Mouse (Mus musculus): Measurements from ENCODE around the gene Fam69a. TPM values are rescaled to one million over a fixed set of nuclear protein-coding genes. Genes with fewer than 3 reads are reported as not detected.
"Not testable (repeated sequence)": the region's sequence is repeated elsewhere in the genome, so short reads cannot be mapped to it uniquely, and the experiment has no call there.

The Fam69a gene
- polyA plus RNA-seq (2014; fragmentation: Nextera tagmentation; extraction: Ambion mirVana): 20.0 and 22.6 TPM in 2 replicates

DNA sequence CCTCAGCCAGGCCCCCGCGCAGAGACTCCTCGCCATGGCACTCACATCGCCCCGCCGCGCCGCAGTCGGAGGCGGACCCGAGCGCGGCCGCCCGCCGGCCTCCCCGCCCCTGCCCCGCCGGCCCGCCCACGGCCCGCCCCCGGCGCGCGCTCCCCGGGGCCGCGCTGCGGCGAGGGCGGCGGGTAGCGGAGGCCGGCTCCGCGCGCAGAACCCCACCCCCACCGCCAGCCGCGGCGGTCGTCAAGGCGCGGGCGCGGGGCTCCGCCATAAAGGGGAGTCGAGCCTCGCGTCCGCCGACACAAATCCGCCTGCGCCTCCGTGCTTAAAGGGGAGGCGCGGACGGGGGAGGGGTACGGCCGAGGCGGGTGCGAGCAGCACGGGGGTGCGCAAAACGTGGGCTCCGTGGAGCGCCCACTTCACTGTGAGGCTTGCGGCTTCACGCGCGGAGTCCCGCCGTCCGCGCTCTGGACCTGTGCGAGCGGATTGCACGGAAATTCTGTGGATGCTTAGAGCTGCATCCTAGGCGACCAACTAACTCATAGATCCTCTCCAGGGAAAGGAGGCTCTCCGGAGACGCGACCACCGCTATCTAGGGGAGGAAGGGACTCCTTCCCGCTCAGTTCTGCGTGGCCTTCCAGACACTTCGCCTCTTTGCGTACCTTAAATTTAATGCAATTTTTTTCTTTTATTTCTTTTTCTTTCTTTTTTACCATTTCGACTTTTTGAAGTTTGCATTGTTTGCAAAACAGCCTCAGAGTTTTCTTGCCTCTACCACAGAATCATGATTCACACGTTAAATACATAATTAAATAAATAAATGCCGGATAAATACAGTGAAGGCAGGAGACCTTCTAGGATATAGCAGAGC lies at the start of gene Fam69a:
Gene Fam69a (minus strand): TSS at position 119 of the 868 bp plus-strand sequence.
- TF ChIP-seq CTCF (IDR thresholded peaks at IDR 0.05; ENCODE audit: low read depth): no peak
- H3K27me3 ChIP-seq (ENCODE audit: insufficient read depth, low read length): no peaks in the 10 kb centered on the region
- H3K9ac ChIP-seq: peak within 1 kb of the TSS; percentile 77
- DNase-seq (peak; percentile 96), ATAC-seq (ENCODE audit: insufficient read depth) (peak; percentile 92)
- no peaks in the 10 kb centered on the region for H3K36me3 ChIP-seq (ENCODE audit: insufficient read depth)
- peak within 1 kb of the TSS; percentile 90 for H3K27ac ChIP-seq (ENCODE audit: low read depth)
- under 1% methylated on average over 61 of the region's 91 CpGs for WGBS
- H3K4me1 ChIP-seq (ENCODE audit: insufficient read depth): no peaks in the 10 kb centered on the region
- peak within 1 kb of the TSS; percentile 84 for H3K4me2 ChIP-seq
- H3K4me3 ChIP-seq (ENCODE audit: low read depth, low read length): peak within 1 kb of the TSS; percentile 77
- H3K9me3 ChIP-seq (ENCODE audit: low read depth, low read length): no peaks in the 10 kb centered on the region

DNA sequence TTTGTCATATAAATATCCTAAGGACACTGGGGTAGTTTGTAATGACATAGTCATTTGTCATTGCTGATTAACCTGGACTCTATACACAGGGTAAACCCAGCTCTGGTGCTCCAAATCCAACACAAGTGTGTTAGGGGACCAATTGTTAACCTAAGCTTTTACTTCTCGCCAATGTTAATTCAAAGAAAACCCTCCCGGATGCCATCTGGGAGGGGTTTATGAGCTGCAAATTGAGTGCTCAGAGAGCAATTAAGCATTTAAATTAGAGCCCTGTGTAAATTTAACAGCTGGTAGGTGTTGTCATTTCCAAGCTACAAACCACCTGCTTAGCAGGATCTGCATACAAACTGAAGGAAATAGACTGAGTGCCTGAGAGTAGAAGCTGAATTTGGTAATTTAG lies 48.6 kb upstream of the Fam69a start:
- Histone ChIP-seq H3K4me2 (no peak overlapping the region), H3K9me3 (ENCODE audit: low read depth, low read length) (no peaks in the 10 kb centered on the region), H3K27ac (ENCODE audit: low read depth) (no peak overlapping the region), H3K4me1 (ENCODE audit: insufficient read depth) (no peaks in the 10 kb centered on the region), H3K36me3 (ENCODE audit: insufficient read depth) (no peaks in the 10 kb centered on the region), H3K9ac (no peak overlapping the region), H3K4me3 (ENCODE audit: low read depth, low read length) (no peak overlapping the region), H3K27me3 (ENCODE audit: insufficient read depth, low read length) (no peaks in the 10 kb centered on the region)
- TF ChIP-seq CTCF (IDR thresholded peaks at IDR 0.05; ENCODE audit: low read depth): no peak
- WGBS: 25% methylated on average over 2 of the region's 2 CpGs
- ATAC-seq (ENCODE audit: insufficient read depth) (no peak), DNase-seq (no peak)

DNA sequence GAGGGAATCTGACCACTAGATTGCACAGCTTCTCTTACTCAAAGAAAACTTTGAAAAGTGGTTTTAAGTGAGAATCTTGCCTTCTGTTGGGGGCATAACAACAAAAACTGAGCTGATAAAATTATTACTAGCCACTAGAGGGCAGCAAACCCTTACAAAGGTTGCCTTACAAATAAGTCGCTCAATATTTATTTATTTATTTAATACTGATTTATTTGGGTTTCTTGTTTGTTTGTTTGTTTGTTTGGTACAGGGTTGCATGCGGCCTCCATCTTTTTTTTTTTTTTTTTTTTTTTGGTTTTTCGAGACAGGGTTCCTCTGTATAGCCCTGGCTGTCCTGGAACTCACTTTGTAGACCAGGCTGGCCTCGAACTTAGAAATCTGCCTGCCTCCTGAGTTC lies 47.3 kb upstream of the Fam69a start:
- no peaks in the 10 kb centered on the region for H3K27me3 ChIP-seq (ENCODE audit: insufficient read depth, low read length)
- H3K4me2 ChIP-seq: no peak overlapping the region
- ATAC-seq (ENCODE audit: insufficient read depth) (no peak), DNase-seq (peak; percentile 88)
- 34% methylated on average over 4 of the region's 4 CpGs for whole genome bisulfite sequencing
- no peak overlapping the region for H3K27ac ChIP-seq (ENCODE audit: low read depth)
- TF ChIP-seq CTCF (IDR thresholded peaks at IDR 0.05; ENCODE audit: low read depth): peak; percentile 66
- H3K4me3 ChIP-seq (ENCODE audit: low read depth, low read length): no peak overlapping the region
- no peaks in the 10 kb centered on the region for H3K36me3 ChIP-seq (ENCODE audit: insufficient read depth)
- H3K4me1 ChIP-seq (ENCODE audit: insufficient read depth): no peaks in the 10 kb centered on the region
- no peak overlapping the region for H3K9ac ChIP-seq
- H3K9me3 ChIP-seq (ENCODE audit: low read depth, low read length): no peaks in the 10 kb centered on the region

DNA sequence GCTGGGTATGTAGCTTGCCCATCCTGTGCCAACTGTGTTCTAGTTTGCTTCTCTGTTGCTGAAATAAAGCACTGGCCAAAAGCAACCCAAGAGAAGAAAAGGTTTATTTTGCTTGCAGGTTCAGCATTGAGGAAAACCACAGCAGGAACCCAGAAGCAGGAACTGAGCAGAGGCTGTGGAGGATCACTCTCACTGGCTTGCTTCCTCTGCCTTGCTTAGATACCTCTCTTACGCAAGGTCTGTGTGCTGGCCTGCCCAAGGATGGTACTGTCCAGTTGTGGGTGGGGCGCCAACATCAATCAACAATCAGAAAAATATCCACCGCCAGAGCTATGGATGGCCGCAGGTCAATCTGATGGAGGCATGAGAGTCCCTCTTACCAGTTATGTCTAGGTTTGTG lies 44.4 kb upstream of the Fam69a start:
- no peak for TF ChIP-seq CTCF (IDR thresholded peaks at IDR 0.05; ENCODE audit: low read depth)
- H3K4me3 ChIP-seq (ENCODE audit: low read depth, low read length): no peak overlapping the region
- no peaks in the 10 kb centered on the region for H3K9me3 ChIP-seq (ENCODE audit: low read depth, low read length)
- no peak overlapping the region for H3K4me2 ChIP-seq
- no peak for DNase-seq
- ATAC-seq (ENCODE audit: insufficient read depth): no peak
- H3K9ac ChIP-seq: no peak overlapping the region
- no peaks in the 10 kb centered on the region for H3K4me1 ChIP-seq (ENCODE audit: insufficient read depth)
- 90% methylated on average over 4 of the region's 4 CpGs for WGBS
- no peaks in the 10 kb centered on the region for H3K36me3 ChIP-seq (ENCODE audit: insufficient read depth)
- H3K27me3 ChIP-seq (ENCODE audit: insufficient read depth, low read length): no peaks in the 10 kb centered on the region
- no peak overlapping the region for H3K27ac ChIP-seq (ENCODE audit: low read depth)

DNA sequence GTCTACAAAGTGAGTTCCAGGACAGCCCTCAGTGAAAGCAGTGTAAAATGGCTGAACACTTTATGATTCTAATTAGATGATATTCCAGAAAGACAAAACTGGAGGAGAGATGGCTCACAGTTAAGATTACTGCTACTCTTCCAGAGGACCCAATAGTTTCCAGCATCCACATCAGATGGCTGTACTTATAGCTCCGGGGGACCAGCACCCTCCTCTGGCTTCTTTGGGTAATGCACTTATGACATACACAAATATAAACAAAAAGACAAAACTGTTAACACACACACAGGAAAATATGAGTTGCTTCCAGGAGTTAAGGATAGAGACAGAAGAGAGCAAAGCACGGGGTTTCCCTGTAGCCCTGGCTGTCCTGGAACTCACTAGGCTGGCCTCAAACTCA lies 43.1 kb upstream of the Fam69a start:
- Histone ChIP-seq H3K27me3 (ENCODE audit: insufficient read depth, low read length) (no peaks in the 10 kb centered on the region), H3K4me2 (no peak overlapping the region), H3K9ac (no peak overlapping the region), H3K9me3 (ENCODE audit: low read depth, low read length) (no peaks in the 10 kb centered on the region), H3K4me1 (ENCODE audit: insufficient read depth) (no peaks in the 10 kb centered on the region), H3K27ac (ENCODE audit: low read depth) (no peak overlapping the region), H3K4me3 (ENCODE audit: low read depth, low read length) (no peak overlapping the region), H3K36me3 (ENCODE audit: insufficient read depth) (no peaks in the 10 kb centered on the region)
- TF ChIP-seq CTCF (IDR thresholded peaks at IDR 0.05; ENCODE audit: low read depth): peak; percentile 29
- DNase-seq (peak; percentile 25), ATAC-seq (ENCODE audit: insufficient read depth) (no peak)
- 78% methylated on average over 2 of the region's 2 CpGs for WGBS

DNA sequence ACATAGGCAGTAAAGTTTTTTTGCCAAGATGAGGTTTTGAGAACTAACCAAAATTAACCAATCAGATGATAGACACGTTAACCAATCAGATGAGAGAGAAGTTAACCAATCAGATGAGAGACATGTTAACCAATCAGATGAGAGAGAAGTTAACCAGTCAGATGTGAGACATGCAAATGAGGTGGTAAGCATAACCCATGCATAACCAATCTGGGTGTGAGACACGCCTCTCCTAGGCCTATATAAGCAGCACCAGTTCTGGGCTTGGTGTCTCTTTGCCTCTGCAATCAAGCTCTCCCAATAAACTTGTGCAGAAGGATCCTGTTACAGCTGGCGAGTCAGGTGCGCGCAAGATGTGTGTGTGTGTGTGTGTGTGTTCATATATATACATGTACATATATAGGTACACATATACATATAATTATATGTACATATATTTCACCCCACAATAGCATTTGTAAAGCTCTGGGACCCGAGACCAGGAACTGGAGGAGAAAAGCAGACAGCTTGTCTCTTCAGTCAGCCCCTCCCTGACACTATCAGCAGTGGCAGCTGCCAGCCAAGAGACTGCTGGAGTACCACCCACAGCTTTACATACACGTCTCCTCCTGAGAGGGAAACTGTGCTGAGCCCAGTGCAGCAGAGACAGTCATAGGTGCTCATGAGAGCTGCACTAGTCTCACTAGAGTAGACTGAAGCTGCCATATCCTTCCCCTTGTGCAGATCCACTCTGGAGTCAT lies 42.1 kb upstream of the Fam69a start:
- WGBS: 81% methylated on average over 7 of the region's 7 CpGs
- H3K4me2 ChIP-seq; H3K36me3 ChIP-seq (ENCODE audit: insufficient read depth): not testable (repeated sequence)

DNA sequence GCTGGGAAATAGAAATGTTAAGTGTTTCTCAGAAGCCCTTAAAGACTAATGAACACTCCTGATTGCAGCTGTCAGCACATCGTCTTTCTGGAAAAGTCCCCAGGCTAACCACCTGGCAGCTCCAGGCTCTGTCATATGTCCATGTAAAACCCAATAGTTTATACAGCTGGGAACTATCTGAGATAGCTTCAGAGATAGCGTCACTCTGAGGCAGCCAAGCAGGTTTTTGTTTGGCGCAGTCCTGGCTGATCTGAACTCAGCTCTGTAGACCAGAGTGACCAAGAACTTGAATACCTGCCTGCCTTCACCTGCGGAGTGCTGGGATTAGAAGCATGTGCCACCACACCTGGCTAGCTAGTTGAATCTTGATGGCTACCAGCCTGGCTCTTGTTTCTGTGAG lies 41.3 kb upstream of the Fam69a start:
- no peak for DNase-seq
- 78% methylated on average over 4 of the region's 4 CpGs for WGBS

More for the DNA sequence above, 42.1 kb upstream of the Fam69a start:
- not testable (repeated sequence) for H3K4me3 ChIP-seq (ENCODE audit: low read depth, low read length); H3K9ac ChIP-seq; H3K9me3 ChIP-seq (ENCODE audit: low read depth, low read length); H3K27me3 ChIP-seq (ENCODE audit: insufficient read depth, low read length); H3K4me1 ChIP-seq (ENCODE audit: insufficient read depth); H3K27ac ChIP-seq (ENCODE audit: low read depth); DNase-seq; ATAC-seq (ENCODE audit: insufficient read depth)

More for the DNA sequence above, 41.3 kb upstream of the Fam69a start:
- Histone ChIP-seq H3K27me3 (ENCODE audit: insufficient read depth, low read length) (no peaks in the 10 kb centered on the region), H3K27ac (ENCODE audit: low read depth) (no peak overlapping the region), H3K36me3 (ENCODE audit: insufficient read depth) (no peaks in the 10 kb centered on the region), H3K4me1 (ENCODE audit: insufficient read depth) (no peaks in the 10 kb centered on the region), H3K4me3 (ENCODE audit: low read depth, low read length) (no peak overlapping the region), H3K9me3 (ENCODE audit: low read depth, low read length) (no peaks in the 10 kb centered on the region), H3K4me2 (no peak overlapping the region), H3K9ac (no peak overlapping the region)
- TF ChIP-seq CTCF (IDR thresholded peaks at IDR 0.05; ENCODE audit: low read depth): no peak
- no peak for ATAC-seq (ENCODE audit: insufficient read depth)
